Mouse (Mus musculus): ENCODE measurements at regions not wholly inside any gene's neighbourhood (a gene's known extent, or its start where the extent isn't known, plus 50 kb on each side); places are given as distances from the start of the nearest gene placed in this dataset.

GRCm38 (mm10) chr17:4457491-4457890 lies 536.6 kb upstream of the Arid1b start:
- Histone ChIP-seq H3K27ac (replicated peaks; ENCODE audit: low read depth, low read length) (no peak overlapping the region), H3K9me3 (ENCODE audit: control insufficient read depth, low read length) (no peaks in the 10 kb centered on the region), H3K36me3 (ENCODE audit: control insufficient read depth, insufficient read depth, low read length) (no peaks in the 10 kb centered on the region), H3K4me2 (ENCODE audit: low read length) (no peak overlapping the region), H3K9ac (replicated peaks; ENCODE audit: low read length) (no peak overlapping the region), H3K4me1 (ENCODE audit: control insufficient read depth, insufficient read depth, low read length) (no peaks in the 10 kb centered on the region), H3K27me3 (ENCODE audit: control insufficient read depth, insufficient read depth, low read length) (no peaks in the 10 kb centered on the region), H3K4me3 (replicated peaks; ENCODE audit: low read depth, low read length) (no peak overlapping the region)
- ATAC-seq (ENCODE audit: low FRiP score, low TSS enrichment) (no peak), DNase-seq (no peak)
- 76% methylated on average over 1 of the region's 1 CpGs for WGBS

- Histone ChIP-seq H3K4me2 (ENCODE audit: low read length) (no peak overlapping the region), H3K36me3 (ENCODE audit: control insufficient read depth, insufficient read depth, low read length) (no peaks in the 10 kb centered on the region), H3K4me3 (replicated peaks; ENCODE audit: low read depth, low read length) (no peak overlapping the region), H3K27ac (replicated peaks; ENCODE audit: low read depth, low read length) (no peak overlapping the region), H3K9me3 (ENCODE audit: control insufficient read depth, low read length) (no peaks in the 10 kb centered on the region), H3K27me3 (ENCODE audit: control insufficient read depth, insufficient read depth, low read length) (no peaks in the 10 kb centered on the region), H3K9ac (replicated peaks; ENCODE audit: low read length) (no peak overlapping the region), H3K4me1 (ENCODE audit: control insufficient read depth, insufficient read depth, low read length) (no peaks in the 10 kb centered on the region; the same call in 1 of the 2 replicates)
- 73% methylated on average over 2 of the region's 2 CpGs for WGBS
- no peak for ATAC-seq (ENCODE audit: low FRiP score, low TSS enrichment)
- DNase-seq = no peak
These were observed 532.6 kb upstream of the Arid1b start for GRCm38 (mm10) chr17:4461541-4461940.

GRCm38 (mm10) chr17:4464286-4464880 lies 529.7 kb upstream of the Arid1b start:
- no peak for DNase-seq
- H3K27ac ChIP-seq (replicated peaks; ENCODE audit: low read depth, low read length) = no peak overlapping the region
- H3K4me2 ChIP-seq (ENCODE audit: low read length) = no peak overlapping the region
- 76% methylated on average over 2 of the region's 2 CpGs for WGBS
- ATAC-seq (ENCODE audit: low FRiP score, low TSS enrichment) = no peak
- no peak overlapping the region for H3K4me3 ChIP-seq (replicated peaks; ENCODE audit: low read depth, low read length)
- no peaks in the 10 kb centered on the region for H3K9me3 ChIP-seq (ENCODE audit: control insufficient read depth, low read length)
- no peaks in the 10 kb centered on the region for H3K36me3 ChIP-seq (ENCODE audit: control insufficient read depth, insufficient read depth, low read length)
- no peak overlapping the region for H3K9ac ChIP-seq (replicated peaks; ENCODE audit: low read length)
- no peaks in the 10 kb centered on the region; the same call in 1 of the 2 replicates for H3K4me1 ChIP-seq (ENCODE audit: control insufficient read depth, insufficient read depth, low read length)
- no peaks in the 10 kb centered on the region for H3K27me3 ChIP-seq (ENCODE audit: control insufficient read depth, insufficient read depth, low read length)

GRCm38 (mm10) chr17:4465741-4466140 lies 528.4 kb upstream of the Arid1b start:
- Histone ChIP-seq H3K4me2 (ENCODE audit: low read length) (no peak overlapping the region), H3K9ac (replicated peaks; ENCODE audit: low read length) (no peak overlapping the region), H3K4me3 (replicated peaks; ENCODE audit: low read depth, low read length) (no peak overlapping the region), H3K4me1 (ENCODE audit: control insufficient read depth, insufficient read depth, low read length) (no peaks in the 10 kb centered on the region; the same call in 1 of the 2 replicates), H3K36me3 (ENCODE audit: control insufficient read depth, insufficient read depth, low read length) (no peaks in the 10 kb centered on the region), H3K27me3 (ENCODE audit: control insufficient read depth, insufficient read depth, low read length) (no peaks in the 10 kb centered on the region), H3K9me3 (ENCODE audit: control insufficient read depth, low read length) (no peaks in the 10 kb centered on the region), H3K27ac (replicated peaks; ENCODE audit: low read depth, low read length) (no peak overlapping the region)
- WGBS = 90% methylated on average over 6 of the region's 6 CpGs
- DNase-seq = no peak
- ATAC-seq (ENCODE audit: low FRiP score, low TSS enrichment) = no peak

GRCm38 (mm10) chr17:4472412-4472811 lies 521.7 kb upstream of the Arid1b start:
- no peak for ATAC-seq (ENCODE audit: low FRiP score, low TSS enrichment)
- Histone ChIP-seq H3K9me3 (ENCODE audit: control insufficient read depth, low read length) (no peaks in the 10 kb centered on the region), H3K4me3 (replicated peaks; ENCODE audit: low read depth, low read length) (no peak overlapping the region), H3K4me1 (ENCODE audit: control insufficient read depth, insufficient read depth, low read length) (no peaks in the 10 kb centered on the region), H3K27me3 (ENCODE audit: control insufficient read depth, insufficient read depth, low read length) (no peaks in the 10 kb centered on the region), H3K4me2 (ENCODE audit: low read length) (no peak overlapping the region), H3K36me3 (ENCODE audit: control insufficient read depth, insufficient read depth, low read length) (no peaks in the 10 kb centered on the region), H3K27ac (replicated peaks; ENCODE audit: low read depth, low read length) (no peak overlapping the region), H3K9ac (replicated peaks; ENCODE audit: low read length) (no peak overlapping the region)
- 66% methylated on average over 5 of the region's 5 CpGs for WGBS
- peak; percentile 6 for DNase-seq

GRCm38 (mm10) chr17:4474350-4474749 lies 519.8 kb upstream of the Arid1b start:
- no peaks in the 10 kb centered on the region for H3K4me1 ChIP-seq (ENCODE audit: control insufficient read depth, insufficient read depth, low read length)

GRCm38 (mm10) chr17:4475665-4476064 lies 518.5 kb upstream of the Arid1b start:
- Histone ChIP-seq H3K27ac (replicated peaks; ENCODE audit: low read depth, low read length) (no peak overlapping the region), H3K9me3 (ENCODE audit: control insufficient read depth, low read length) (no peaks in the 10 kb centered on the region), H3K27me3 (ENCODE audit: control insufficient read depth, insufficient read depth, low read length) (no peaks in the 10 kb centered on the region), H3K36me3 (ENCODE audit: control insufficient read depth, insufficient read depth, low read length) (no peaks in the 10 kb centered on the region), H3K4me3 (replicated peaks; ENCODE audit: low read depth, low read length) (no peak overlapping the region), H3K4me2 (ENCODE audit: low read length) (no peak overlapping the region), H3K4me1 (ENCODE audit: control insufficient read depth, insufficient read depth, low read length) (no peaks in the 10 kb centered on the region), H3K9ac (replicated peaks; ENCODE audit: low read length) (no peak overlapping the region)
- DNase-seq = no peak
- 85% methylated on average over 3 of the region's 3 CpGs for WGBS
- ATAC-seq (ENCODE audit: low FRiP score, low TSS enrichment) = no peak

More at GRCm38 (mm10) chr17:4474350-4474749, 519.8 kb upstream of the Arid1b start:
- Histone ChIP-seq H3K27ac (replicated peaks; ENCODE audit: low read depth, low read length) (no peak overlapping the region), H3K4me3 (replicated peaks; ENCODE audit: low read depth, low read length) (no peak overlapping the region), H3K9ac (replicated peaks; ENCODE audit: low read length) (no peak overlapping the region), H3K4me2 (ENCODE audit: low read length) (no peak overlapping the region), H3K27me3 (ENCODE audit: control insufficient read depth, insufficient read depth, low read length) (no peaks in the 10 kb centered on the region), H3K36me3 (ENCODE audit: control insufficient read depth, insufficient read depth, low read length) (no peaks in the 10 kb centered on the region), H3K9me3 (ENCODE audit: control insufficient read depth, low read length) (no peaks in the 10 kb centered on the region)
- DNase-seq (no peak), ATAC-seq (ENCODE audit: low FRiP score, low TSS enrichment) (no peak)
- 66% methylated on average over 5 of the region's 5 CpGs for WGBS

- no peak overlapping the region for H3K4me2 ChIP-seq (ENCODE audit: low read length)
- H3K9me3 ChIP-seq (ENCODE audit: control insufficient read depth, low read length) = no peaks in the 10 kb centered on the region
- H3K36me3 ChIP-seq (ENCODE audit: control insufficient read depth, insufficient read depth, low read length) = no peaks in the 10 kb centered on the region
- H3K4me1 ChIP-seq (ENCODE audit: control insufficient read depth, insufficient read depth, low read length) = peaks cover 8% of the 10 kb centered on the region
- no peak overlapping the region for H3K9ac ChIP-seq (replicated peaks; ENCODE audit: low read length)
- 95% methylated on average over 2 of the region's 2 CpGs for whole genome bisulfite sequencing
- no peak overlapping the region for H3K4me3 ChIP-seq (replicated peaks; ENCODE audit: low read depth, low read length)
- no peak for DNase-seq
- ATAC-seq (ENCODE audit: low FRiP score, low TSS enrichment) = no peak
- H3K27me3 ChIP-seq (ENCODE audit: control insufficient read depth, insufficient read depth, low read length) = no peaks in the 10 kb centered on the region
- H3K27ac ChIP-seq (replicated peaks; ENCODE audit: low read depth, low read length) = no peak overlapping the region
These were observed 499.7 kb upstream of the Arid1b start for GRCm38 (mm10) chr17:4494392-4494791.

GRCm38 (mm10) chr17:4500504-4500903 lies 493.6 kb upstream of the Arid1b start:
- Histone ChIP-seq H3K27ac (replicated peaks; ENCODE audit: low read depth, low read length) (no peak overlapping the region), H3K36me3 (ENCODE audit: control insufficient read depth, insufficient read depth, low read length) (no peaks in the 10 kb centered on the region), H3K9me3 (ENCODE audit: control insufficient read depth, low read length) (no peaks in the 10 kb centered on the region), H3K27me3 (ENCODE audit: control insufficient read depth, insufficient read depth, low read length) (no peaks in the 10 kb centered on the region), H3K4me1 (ENCODE audit: control insufficient read depth, insufficient read depth, low read length) (peaks cover 8% of the 10 kb centered on the region), H3K9ac (replicated peaks; ENCODE audit: low read length) (no peak overlapping the region), H3K4me2 (ENCODE audit: low read length) (no peak overlapping the region), H3K4me3 (replicated peaks; ENCODE audit: low read depth, low read length) (no peak overlapping the region)
- ATAC-seq (ENCODE audit: low FRiP score, low TSS enrichment) = no peak
- no peak for DNase-seq
- 68% methylated on average over 5 of the region's 5 CpGs for WGBS

All from midbrain, embryonic 14.5 days (tissue).